10 mouse cellular contexts compared by ENCODE assay signal in genomic region chr19:23531899-23532298, GRCm38 (mm10).
DNase-seq lines count a peak whose midpoint lies in the region; ATAC-seq and TF ChIP-seq lines count a peak whose summit lies in the region.
"Had no signal": no experiment of that assay in that cellular context is flagged by ENCODE, and none has a peak within 500 bp of the region (broad histone marks: within the 10 kb centered on the region; RNA-seq: fewer than 3 reads in every experiment).

No protein-coding gene starts in this region.

- no peak overlapping the region for H3K4me3 ChIP-seq in embryonic facial prominence, embryonic 14.5 days (ENCODE audit: low read depth, low read length)
- H3K4me3 ChIP-seq in embryonic facial prominence, embryonic 10.5 days, result no peak overlapping the region
- no peak overlapping the region for H3K4me3 ChIP-seq in left cerebral cortex, adult 2 months
- H3K4me3 ChIP-seq in cortical plate, adult 2 months (ENCODE audit: insufficient read depth, low read length), result no peak overlapping the region
- H3K4me3 ChIP-seq: heart, embryonic 15.5 days had no signal

- H3K27me3 ChIP-seq in embryonic facial prominence, embryonic 14.5 days (replicated peaks; ENCODE audit: control insufficient read depth, insufficient read depth, low read length), result no peaks in the 10 kb centered on the region
- no peaks in the 10 kb centered on the region for H3K27me3 ChIP-seq in embryonic facial prominence, embryonic 10.5 days (replicated peaks; ENCODE audit: low read depth, poor library complexity, severe bottlenecking)
- H3K27me3 ChIP-seq: heart, embryonic 15.5 days had no signal

- H3K4me2 ChIP-seq in embryonic facial prominence, embryonic 14.5 days (ENCODE audit: low read depth, low read length), result no peak overlapping the region
- H3K4me2 ChIP-seq: heart, embryonic 15.5 days had no signal

- no peaks in the 10 kb centered on the region for H3K9me3 ChIP-seq in embryonic facial prominence, embryonic 14.5 days (ENCODE audit: control insufficient read depth, low read length)
- H3K9me3 ChIP-seq in embryonic facial prominence, embryonic 10.5 days, result 0 out of 2 replicates have a peak, but pooled peaks cover under 1% of the 10 kb centered on the region
- H3K9me3 ChIP-seq: heart, embryonic 15.5 days had no signal

- 22% methylated on average over 4 of the region's 4 CpGs for WGBS in embryonic facial prominence, embryonic 14.5 days
- 15% methylated on average over 4 of the region's 4 CpGs for WGBS in embryonic facial prominence, embryonic 10.5 days

- no peak for ATAC-seq in embryonic facial prominence, embryonic 14.5 days (ENCODE audit: low read depth)
- no peak for ATAC-seq in megakaryocyte, adult 5-6 weeks (ENCODE audit: poor library complexity, severe bottlenecking)

- intact Hi-C loops in left cerebral cortex, adult 2 months (cut with DNase I), result no loop called here
- intact Hi-C loops in left cerebral cortex, postnatal 36 days (cut with DNase I), result no loop called here

- no peaks in the 10 kb centered on the region for H3K36me3 ChIP-seq in embryonic facial prominence, embryonic 14.5 days (ENCODE audit: control insufficient read depth, insufficient read depth, low read length)
- H3K36me3 ChIP-seq in embryonic facial prominence, embryonic 10.5 days (replicated peaks), result no peaks in the 10 kb centered on the region
- H3K36me3 ChIP-seq: heart, embryonic 15.5 days had no signal

- no peak for TF ChIP-seq CTCF in left cerebral cortex, adult 2 months (IDR thresholded peaks at IDR 0.05)
- TF ChIP-seq CTCF in cortical plate, adult 2 months (IDR thresholded peaks at IDR 0.05; ENCODE audit: extremely low read depth, insufficient read depth, low read length), result no peak

- TF ChIP-seq POLR2A in cortical plate, adult 2 months (IDR thresholded peaks at IDR 0.05; ENCODE audit: extremely low read depth, insufficient read depth, low read length), result no peak

- DNase-seq in embryonic facial prominence, embryonic 14.5 days (ENCODE audit: low spot score), result peak; percentile 17
- DNase-seq in embryonic facial prominence, embryonic 10.5 days (ENCODE audit: low spot score), result no peak
- no peak for DNase-seq in left cerebral cortex, adult 2 months (ENCODE audit: extremely low spot score in 1 of 2, low spot score in 2 of 2)
- no peak for DNase-seq in left cerebral cortex, postnatal 36 days (ENCODE audit: low spot score in 2 of 2)
- DNase-seq in lung, postnatal 14 days, result peak; percentile 46
- no peak for DNase-seq in urinary bladder, postnatal 10 days (ENCODE audit: low spot score)
- DNase-seq: kidney, adult 8-10 months had no signal

- no peak overlapping the region for H3K9ac ChIP-seq in embryonic facial prominence, embryonic 14.5 days (ENCODE audit: low read depth, low read length)
- H3K9ac ChIP-seq: heart, embryonic 15.5 days had no signal

- H3K27ac ChIP-seq in embryonic facial prominence, embryonic 14.5 days (replicated peaks; ENCODE audit: low read depth, low read length), result no peak overlapping the region
- no peak overlapping the region for H3K27ac ChIP-seq in embryonic facial prominence, embryonic 10.5 days (replicated peaks)
- H3K27ac ChIP-seq in left cerebral cortex, adult 2 months, result peak overlapping the region; percentile 16; the same call in 1 of the 2 replicates
- H3K27ac ChIP-seq in cortical plate, adult 2 months (ENCODE audit: insufficient read depth, low read length), result peak overlapping the region; percentile 59
- H3K27ac ChIP-seq: heart, embryonic 15.5 days had no signal

- H3K4me1 ChIP-seq in embryonic facial prominence, embryonic 14.5 days (ENCODE audit: control insufficient read depth, insufficient read depth, low read length), result no peaks in the 10 kb centered on the region
- H3K4me1 ChIP-seq in embryonic facial prominence, embryonic 10.5 days, result no peaks in the 10 kb centered on the region
- H3K4me1 ChIP-seq in cortical plate, adult 2 months (ENCODE audit: control insufficient read depth, insufficient read depth, low read length), result no peaks in the 10 kb centered on the region
- H3K4me1 ChIP-seq: heart, embryonic 15.5 days had no signal

Comparison
In these comparisons a context has a peak if more than half of its experiments do, and no peak if none do; other contexts are left out.
1. DNase-seq: peak in embryonic facial prominence, embryonic 14.5 days (single experiment) and lung, postnatal 14 days (single experiment); none in embryonic facial prominence, embryonic 10.5 days (single experiment), left cerebral cortex, adult 2 months (0 of 2), left cerebral cortex, postnatal 36 days (0 of 2) and urinary bladder, postnatal 10 days (single experiment).
2. H3K27ac ChIP-seq: peak in left cerebral cortex, adult 2 months (single experiment) and cortical plate, adult 2 months (single experiment); none in embryonic facial prominence, embryonic 14.5 days (single experiment) and embryonic facial prominence, embryonic 10.5 days (single experiment).